Mouse (Mus musculus): ENCODE measurements around the gene Lrrc20. TPM values are rescaled to one million over a fixed set of nuclear protein-coding genes. Genes with fewer than 3 reads are reported as not detected.

Gene Lrrc20
- polyA plus RNA-seq, 1 experiment: 7.2 TPM

- H3K27ac ChIP-seq (ENCODE audit: control insufficient read depth, insufficient read depth, low read depth, low read length, poor library complexity): no peak overlapping the region
- WGBS: 31% methylated on average over 7 of the region's 7 CpGs
- no peaks in the 10 kb centered on the region for H3K4me1 ChIP-seq (ENCODE audit: control insufficient read depth, insufficient read depth, low read length)
- no peak for TF ChIP-seq POLR2A (IDR thresholded peaks at IDR 0.05; ENCODE audit: borderline replicate concordance, control insufficient read depth, low read depth, low read length)
- TF ChIP-seq CTCF (IDR thresholded peaks at IDR 0.05; ENCODE audit: control insufficient read depth, insufficient read depth, low read length): no peak
- H3K4me3 ChIP-seq (replicated peaks; ENCODE audit: control insufficient read depth, low read depth, low read length): no peak overlapping the region
Observed at GRCm38 (mm10) chr10:61510809-61511208, 35.2 kb downstream of the Lrrc20 start.

GRCm38 (mm10) chr10:61512215-61512889 is 36.8 kb downstream of the Lrrc20 start:
- Histone ChIP-seq H3K4me3 (replicated peaks; ENCODE audit: control insufficient read depth, low read depth, low read length) (no peak overlapping the region), H3K27ac (ENCODE audit: control insufficient read depth, insufficient read depth, low read depth, low read length, poor library complexity) (no peak overlapping the region), H3K4me1 (ENCODE audit: control insufficient read depth, insufficient read depth, low read length) (peaks cover 2% of the 10 kb centered on the region)
- 81% methylated on average over 11 of the region's 11 CpGs for WGBS
- TF ChIP-seq POLR2A (IDR thresholded peaks at IDR 0.05; ENCODE audit: borderline replicate concordance, control insufficient read depth, low read depth, low read length): no peak
- TF ChIP-seq CTCF (IDR thresholded peaks at IDR 0.05; ENCODE audit: control insufficient read depth, insufficient read depth, low read length): no peak

DNA sequence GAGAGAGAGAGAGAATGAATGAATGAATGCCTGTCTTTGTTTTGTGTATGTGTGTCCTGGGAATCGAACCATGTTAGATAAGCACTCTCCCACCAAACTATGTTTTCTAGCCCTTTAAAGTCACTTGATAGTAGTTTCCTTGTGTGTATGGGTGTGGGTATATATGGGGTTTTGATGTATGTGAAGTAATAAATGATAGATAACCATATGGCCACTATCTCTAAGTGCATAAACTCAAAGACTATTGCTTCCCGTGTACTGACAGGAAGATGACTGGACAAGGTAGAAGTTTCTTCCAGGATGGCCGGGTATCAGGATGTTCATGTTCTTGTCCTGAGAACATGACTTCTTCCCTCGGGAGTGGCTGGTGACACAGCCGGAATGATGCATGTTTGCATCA is 41.3 kb downstream of the Lrrc20 start:
- Histone ChIP-seq H3K4me1 (ENCODE audit: control insufficient read depth, insufficient read depth, low read length) (peaks cover 2% of the 10 kb centered on the region), H3K4me3 (replicated peaks; ENCODE audit: control insufficient read depth, low read depth, low read length) (no peak overlapping the region), H3K27ac (ENCODE audit: control insufficient read depth, insufficient read depth, low read depth, low read length, poor library complexity) (peak overlapping the region; percentile 45)
- 71% methylated on average over 5 of the region's 5 CpGs for WGBS
- TF ChIP-seq CTCF (IDR thresholded peaks at IDR 0.05; ENCODE audit: control insufficient read depth, insufficient read depth, low read length): no peak
- TF ChIP-seq POLR2A (IDR thresholded peaks at IDR 0.05; ENCODE audit: borderline replicate concordance, control insufficient read depth, low read depth, low read length): no peak

- H3K27ac ChIP-seq (ENCODE audit: control insufficient read depth, insufficient read depth, low read depth, low read length, poor library complexity): peak overlapping the region; percentile 45
- peaks cover 2% of the 10 kb centered on the region for H3K4me1 ChIP-seq (ENCODE audit: control insufficient read depth, insufficient read depth, low read length)
- 67% methylated on average over 12 of the region's 12 CpGs for WGBS
- TF ChIP-seq POLR2A (IDR thresholded peaks at IDR 0.05; ENCODE audit: borderline replicate concordance, control insufficient read depth, low read depth, low read length) (no peak), CTCF (IDR thresholded peaks at IDR 0.05; ENCODE audit: control insufficient read depth, insufficient read depth, low read length) (no peak)
- H3K4me3 ChIP-seq (replicated peaks; ENCODE audit: control insufficient read depth, low read depth, low read length): no peak overlapping the region
Observed at GRCm38 (mm10) chr10:61517296-61518071, 41.9 kb downstream of the Lrrc20 start.

- no peak for TF ChIP-seq POLR2A (IDR thresholded peaks at IDR 0.05; ENCODE audit: borderline replicate concordance, control insufficient read depth, low read depth, low read length)
- no peak for TF ChIP-seq CTCF (IDR thresholded peaks at IDR 0.05; ENCODE audit: control insufficient read depth, insufficient read depth, low read length)
- peaks cover 2% of the 10 kb centered on the region for H3K4me1 ChIP-seq (ENCODE audit: control insufficient read depth, insufficient read depth, low read length)
- 90% methylated on average over 9 of the region's 9 CpGs for WGBS
- no peak overlapping the region for H3K27ac ChIP-seq (ENCODE audit: control insufficient read depth, insufficient read depth, low read depth, low read length, poor library complexity)
- no peak overlapping the region for H3K4me3 ChIP-seq (replicated peaks; ENCODE audit: control insufficient read depth, low read depth, low read length)
Observed at GRCm38 (mm10) chr10:61518320-61518719, 42.7 kb downstream of the Lrrc20 start.

- WGBS: 58% methylated on average over 2 of the region's 2 CpGs
- Histone ChIP-seq H3K4me1 (ENCODE audit: control insufficient read depth, insufficient read depth, low read length) (peaks cover 2% of the 10 kb centered on the region), H3K27ac (ENCODE audit: control insufficient read depth, insufficient read depth, low read depth, low read length, poor library complexity) (no peak overlapping the region), H3K4me3 (replicated peaks; ENCODE audit: control insufficient read depth, low read depth, low read length) (no peak overlapping the region)
- no peak for TF ChIP-seq POLR2A (IDR thresholded peaks at IDR 0.05; ENCODE audit: borderline replicate concordance, control insufficient read depth, low read depth, low read length)
- no peak for TF ChIP-seq CTCF (IDR thresholded peaks at IDR 0.05; ENCODE audit: control insufficient read depth, insufficient read depth, low read length)
Observed at GRCm38 (mm10) chr10:61519491-61519890, 43.9 kb downstream of the Lrrc20 start.

GRCm38 (mm10) chr10:61520714-61521113 is 45.1 kb downstream of the Lrrc20 start:
- peaks cover 2% of the 10 kb centered on the region for H3K4me1 ChIP-seq (ENCODE audit: control insufficient read depth, insufficient read depth, low read length)
- H3K4me3 ChIP-seq (replicated peaks; ENCODE audit: control insufficient read depth, low read depth, low read length): no peak overlapping the region
- TF ChIP-seq POLR2A (IDR thresholded peaks at IDR 0.05; ENCODE audit: borderline replicate concordance, control insufficient read depth, low read depth, low read length): no peak
- no peak for TF ChIP-seq CTCF (IDR thresholded peaks at IDR 0.05; ENCODE audit: control insufficient read depth, insufficient read depth, low read length)
- WGBS: 86% methylated on average over 6 of the region's 6 CpGs
- H3K27ac ChIP-seq (ENCODE audit: control insufficient read depth, insufficient read depth, low read depth, low read length, poor library complexity): no peak overlapping the region

- no peak overlapping the region for H3K27ac ChIP-seq (ENCODE audit: control insufficient read depth, insufficient read depth, low read depth, low read length, poor library complexity)
- H3K4me1 ChIP-seq (ENCODE audit: control insufficient read depth, insufficient read depth, low read length): peaks cover 2% of the 10 kb centered on the region; the same call in 1 of the 2 replicates
- WGBS: 93% methylated on average over 3 of the region's 3 CpGs
- no peak overlapping the region for H3K4me3 ChIP-seq (replicated peaks; ENCODE audit: control insufficient read depth, low read depth, low read length)
- TF ChIP-seq POLR2A (IDR thresholded peaks at IDR 0.05; ENCODE audit: borderline replicate concordance, control insufficient read depth, low read depth, low read length) (no peak), CTCF (IDR thresholded peaks at IDR 0.05; ENCODE audit: control insufficient read depth, insufficient read depth, low read length) (no peak)
Observed at GRCm38 (mm10) chr10:61530936-61531335, 55.3 kb downstream of the Lrrc20 start.

Data from bone marrow, adult 2 months (tissue).